In the genomic region with DNA sequence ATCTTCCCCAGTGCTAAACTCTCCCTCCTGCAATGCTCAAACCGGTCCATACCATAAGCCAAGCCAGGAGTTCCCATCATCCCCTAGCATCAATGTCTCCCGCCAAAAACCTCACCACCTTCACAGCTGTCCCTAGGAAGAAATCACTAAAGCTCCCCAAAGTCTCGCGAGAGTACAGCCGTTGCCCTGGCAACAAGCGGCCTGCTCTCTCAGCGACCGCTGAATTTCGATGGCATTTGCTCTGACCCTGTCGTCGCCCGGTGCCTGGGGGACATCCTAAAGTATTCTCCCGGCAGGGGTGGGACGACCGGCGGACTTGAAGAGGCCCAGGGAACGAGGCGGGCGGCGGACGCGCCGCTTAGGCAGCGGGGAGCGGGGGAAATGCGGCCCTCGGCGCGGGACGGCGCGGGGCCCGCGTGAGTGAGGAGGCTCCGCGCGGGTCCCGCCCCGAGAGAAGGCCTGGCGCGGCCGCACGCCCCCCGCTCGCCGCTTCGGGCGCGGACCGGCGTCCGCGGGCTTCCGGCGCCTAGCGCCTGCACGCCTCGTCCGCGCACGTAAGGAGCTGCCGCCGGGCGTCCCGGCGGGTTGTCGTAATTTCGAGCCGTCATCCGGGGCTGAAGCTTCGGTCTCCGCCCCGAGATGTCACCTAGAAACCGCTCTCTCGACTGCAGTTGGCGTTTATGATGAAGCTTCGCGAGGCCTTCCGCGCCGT, we compare ENCODE assay signal across 8 mouse cellular contexts. TPM values are rescaled to one million over a fixed set of nuclear protein-coding genes. Genes with fewer than 3 reads are reported as not detected.
A peak's percentile ranks its signal among the peaks of the same experiment; 100 is the strongest.
DNase-seq lines count a peak whose midpoint lies in the region; ATAC-seq and TF ChIP-seq lines count a peak whose summit lies in the region.

A gene (plus strand): TSS at position 202 of the 712 bp plus-strand sequence.

- peak; percentile 76 for TF ChIP-seq POLR2A in CH12.LX (IDR thresholded peaks at IDR 0.05; ENCODE audit: low read depth, low read length)
- peak; percentile 81 for TF ChIP-seq POLR2A in testis, adult 2 months (IDR thresholded peaks at IDR 0.05; ENCODE audit: control insufficient read depth, low read depth, low read length)

- H3K9me3 ChIP-seq in CH12.LX (replicated peaks; ENCODE audit: low read length) = no peaks in the 10 kb centered on the region
- no peaks in the 10 kb centered on the region for H3K9me3 ChIP-seq in forebrain, embryonic 12.5 days
- H3K9me3 ChIP-seq in heart, postnatal 0 days (replicated peaks; ENCODE audit: control insufficient read depth, low read length) = no peaks in the 10 kb centered on the region
- H3K9me3 ChIP-seq in liver, embryonic 16.5 days (replicated peaks; ENCODE audit: control insufficient read depth, low read length) = no peaks in the 10 kb centered on the region
- H3K9me3 ChIP-seq in neural tube, embryonic 13.5 days = no peaks in the 10 kb centered on the region

- H3K9ac ChIP-seq in CH12.LX (ENCODE audit: insufficient read depth, low read depth) = peak within 1 kb of the TSS; percentile 74
- peak within 1 kb of the TSS; percentile 89 for H3K9ac ChIP-seq in forebrain, embryonic 12.5 days
- H3K9ac ChIP-seq in heart, postnatal 0 days (replicated peaks; ENCODE audit: low read depth, low read length) = peak within 1 kb of the TSS; percentile 94
- H3K9ac ChIP-seq in liver, embryonic 16.5 days (ENCODE audit: low read depth, low read length) = peak within 1 kb of the TSS; percentile 84
- H3K9ac ChIP-seq in neural tube, embryonic 13.5 days = peak within 1 kb of the TSS; percentile 93

- WGBS in forebrain, embryonic 12.5 days = under 1% methylated on average over 80 of the region's 81 CpGs
- WGBS in heart, postnatal 0 days = under 1% methylated on average over 66 of the region's 81 CpGs
- under 1% methylated on average over 62 of the region's 81 CpGs for WGBS in liver, embryonic 16.5 days (ENCODE audit: insufficient replicate concordance)
- WGBS in neural tube, embryonic 13.5 days = under 1% methylated on average over 77 of the region's 81 CpGs

- no peak for TF ChIP-seq RAD21 in CH12.LX (IDR thresholded peaks at IDR 0.05; ENCODE audit: low read depth, low read length)

- dilution Hi-C loops in CH12.LX (cut with MboI; ENCODE audit: extremely low pct_ligation_motif_present, extremely low pct_unique_long_range_greater_than_20kb, low sequenced_read_pairs) = no loop called here

- peak; percentile 95 for ATAC-seq in forebrain, embryonic 12.5 days (ENCODE audit: low FRiP score)
- peak; percentile 94 for ATAC-seq in heart, postnatal 0 days (ENCODE audit: insufficient read depth, low read depth)
- peak; percentile 88 for ATAC-seq in liver, embryonic 16.5 days (ENCODE audit: low read depth)
- peak; percentile 98 for ATAC-seq in neural tube, embryonic 13.5 days (ENCODE audit: low read depth)

- peak within 1 kb of the TSS; percentile 78 for H3K27ac ChIP-seq in CH12.LX (ENCODE audit: insufficient read depth, low read depth)
- peak within 1 kb of the TSS; percentile 96 for H3K27ac ChIP-seq in forebrain, embryonic 12.5 days
- H3K27ac ChIP-seq in heart, postnatal 0 days (ENCODE audit: low read depth) = peak within 1 kb of the TSS; percentile 99
- peak within 1 kb of the TSS; percentile 97 for H3K27ac ChIP-seq in liver, embryonic 16.5 days (ENCODE audit: low read length)
- H3K27ac ChIP-seq in neural tube, embryonic 13.5 days (replicated peaks) = peak within 1 kb of the TSS; percentile 98
- H3K27ac ChIP-seq in testis, adult 2 months (ENCODE audit: control insufficient read depth, insufficient read depth, low read depth, low read length) = peak within 1 kb of the TSS; percentile 99

- H3K4me1 ChIP-seq in CH12.LX (ENCODE audit: control insufficient read depth in 1 of 2, insufficient read depth in 2 of 2) = peaks cover 2 to 15% of the 10 kb centered on the region in 2 experiments; a peak in 3 of 4 replicates
- 0 out of 2 replicates have a peak, but pooled peaks cover 5% of the 10 kb centered on the region for H3K4me1 ChIP-seq in forebrain, embryonic 12.5 days
- no peaks in the 10 kb centered on the region; the same call in 1 of the 2 replicates for H3K4me1 ChIP-seq in heart, postnatal 0 days (ENCODE audit: control insufficient read depth, insufficient read depth)
- peaks cover 3% of the 10 kb centered on the region for H3K4me1 ChIP-seq in liver, embryonic 16.5 days (ENCODE audit: control insufficient read depth, low read depth, low read length)
- 0 out of 2 replicates have a peak, but pooled peaks cover 3% of the 10 kb centered on the region for H3K4me1 ChIP-seq in neural tube, embryonic 13.5 days (replicated peaks)
- H3K4me1 ChIP-seq in testis, adult 2 months (ENCODE audit: control insufficient read depth, insufficient read depth, low read length) = no peaks in the 10 kb centered on the region; the same call in 1 of the 2 replicates

- H3K27me3 ChIP-seq in CH12.LX (replicated peaks) = no peaks in the 10 kb centered on the region
- H3K27me3 ChIP-seq in forebrain, embryonic 12.5 days = no peaks in the 10 kb centered on the region; the same call in 1 of the 2 replicates
- no peaks in the 10 kb centered on the region for H3K27me3 ChIP-seq in heart, postnatal 0 days (ENCODE audit: control insufficient read depth, insufficient read depth, low read length)
- H3K27me3 ChIP-seq in liver, embryonic 16.5 days (ENCODE audit: control insufficient read depth, insufficient read depth, low read depth, low read length) = no peaks in the 10 kb centered on the region
- no peaks in the 10 kb centered on the region for H3K27me3 ChIP-seq in neural tube, embryonic 13.5 days
- no peaks in the 10 kb centered on the region for H3K27me3 ChIP-seq in testis, adult 2 months (ENCODE audit: control insufficient read depth, insufficient read depth, low read length)

- peaks cover 2% of the 10 kb centered on the region in 2 experiments for H3K36me3 ChIP-seq in CH12.LX (replicated peaks in 1 of 2; ENCODE audit: control insufficient read depth in 1 of 2, insufficient read depth in 1 of 2, low read length in 1 of 2)
- H3K36me3 ChIP-seq in forebrain, embryonic 12.5 days (replicated peaks) = no peaks in the 10 kb centered on the region
- peaks cover 3% of the 10 kb centered on the region for H3K36me3 ChIP-seq in heart, postnatal 0 days (replicated peaks; ENCODE audit: control insufficient read depth, insufficient read depth, low read length)
- no peaks in the 10 kb centered on the region for H3K36me3 ChIP-seq in liver, embryonic 16.5 days (ENCODE audit: control insufficient read depth, insufficient read depth)
- no peaks in the 10 kb centered on the region for H3K36me3 ChIP-seq in neural tube, embryonic 13.5 days
- H3K36me3 ChIP-seq in testis, adult 2 months (ENCODE audit: control insufficient read depth, insufficient read depth, low read length) = no peaks in the 10 kb centered on the region; the same call in 1 of the 2 replicates

- H3K4me2 ChIP-seq in CH12.LX (ENCODE audit: insufficient read depth, low read depth, poor library complexity, severe bottlenecking) = peak within 1 kb of the TSS; percentile 73; the same call in 1 of the 2 replicates
- H3K4me2 ChIP-seq in forebrain, embryonic 12.5 days = peak within 1 kb of the TSS; percentile 76
- peak within 1 kb of the TSS; percentile 95 for H3K4me2 ChIP-seq in heart, postnatal 0 days (ENCODE audit: low read depth, low read length)
- H3K4me2 ChIP-seq in liver, embryonic 16.5 days (ENCODE audit: low read depth, low read length) = peak within 1 kb of the TSS; percentile 88
- peak within 1 kb of the TSS; percentile 64 for H3K4me2 ChIP-seq in neural tube, embryonic 13.5 days

- H3K4me3 ChIP-seq in CH12.LX (replicated peaks in 1 of 3; ENCODE audit: low read depth in 2 of 3, low read length in 2 of 3, poor library complexity in 1 of 3) = peak within 1 kb of the TSS; percentile 45 to 75 (median 62)
- peak within 1 kb of the TSS; percentile 69 for H3K4me3 ChIP-seq in forebrain, embryonic 12.5 days (replicated peaks)
- peak within 1 kb of the TSS; percentile 85 for H3K4me3 ChIP-seq in heart, postnatal 0 days (ENCODE audit: low read depth, low read length)
- H3K4me3 ChIP-seq in liver, embryonic 16.5 days (ENCODE audit: low read depth, low read length) = peak within 1 kb of the TSS; percentile 72
- H3K4me3 ChIP-seq in neural tube, embryonic 13.5 days = peak within 1 kb of the TSS; percentile 66
- peak within 1 kb of the TSS; percentile 91 for H3K4me3 ChIP-seq in testis, adult 2 months (ENCODE audit: control insufficient read depth, low read depth, low read length)

- no peak for TF ChIP-seq EP300 in CH12.LX (IDR thresholded peaks at IDR 0.05; ENCODE audit: low read length)
- no peak for TF ChIP-seq EP300 in heart, postnatal 0 days (IDR thresholded peaks at IDR 0.05; ENCODE audit: low read depth)

- in situ Hi-C loops in CH12.LX (cut with MboI; ENCODE audit: low pct_ligation_motif_present, low pct_unique_long_range_greater_than_20kb, low sequenced_read_pairs) = no loop called here

- H3K79me2 ChIP-seq in CH12.LX (replicated peaks; ENCODE audit: control insufficient read depth, extremely low read depth, insufficient read depth, poor library complexity, severe bottlenecking) = no peaks in the 10 kb centered on the region

- peak; percentile 97 for DNase-seq in CH12.LX (ENCODE audit: extremely low read depth)
- peak; percentile 97 for DNase-seq in c-Kit-positive CD71-positive TER-119-positive erythroid progenitor cells, embryonic 14.5 days (ENCODE audit: low spot score)
- peak; percentile 92 for DNase-seq in heart, postnatal 0 days (ENCODE audit: low spot score)
- DNase-seq in kidney, postnatal 4 days = peak; percentile 99

- TF ChIP-seq CTCF in CH12.LX (conservative IDR thresholded peaks at IDR 0.05 in 1 of 2, IDR thresholded peaks at IDR 0.05 in 1 of 2; ENCODE audit: low read depth in 2 of 2, low read length in 2 of 2) = no peak; a peak in 1 of 4 replicates
- no peak for TF ChIP-seq CTCF in heart, postnatal 0 days (IDR thresholded peaks at IDR 0.05; ENCODE audit: low read depth)
- TF ChIP-seq CTCF in testis, adult 2 months (IDR thresholded peaks at IDR 0.05; ENCODE audit: control insufficient read depth, insufficient read depth, insufficient replicate concordance, low read depth, low read length) = no peak

TF ChIP-seq in CH12.LX, 34 proteins besides CTCF, POLR2A, EP300 and RAD21 (continues in another document):
- TF ChIP-seq HCFC1 (IDR thresholded peaks at IDR 0.05; ENCODE audit: low read depth, low read length) = peak; percentile 66
- TF ChIP-seq GABPA (IDR thresholded peaks at IDR 0.05; ENCODE audit: insufficient replicate concordance, low read depth, low read length) = no peak
- peak; percentile 65 for TF ChIP-seq ELF1 (IDR thresholded peaks at IDR 0.05; ENCODE audit: low read depth, low read length)

RNA-seq across cellular contexts. Expression of the gene that starts here (rescaled TPM):
- total RNA-seq in CH12.LX (2012; rRNA removed) (1.5 and 1.9 TPM in 2 replicates), CH12.LX (2014; rRNA removed) (4.8 and 5.1 TPM in 2 replicates)
- 3.2 and 3.4 TPM in 2 replicates for polyA plus RNA-seq in CH12.LX (2012; ENCODE audit: insufficient read length, low read depth)
- 5.2 and 6.3 TPM in 2 replicates for polyA plus RNA-seq in forebrain, embryonic 12.5 days (2016; fragmentation: Nextera tagmentation; extraction: Ambion mirVana)
- total RNA-seq in heart, postnatal 0 days (2014; rRNA removed; ENCODE audit: low replicate concordance) = 3.6 and 17.1 TPM in 2 replicates
- polyA plus RNA-seq in heart, postnatal 0 days (2015; fragmentation: Nextera tagmentation; extraction: Ambion mirVana) = 7.9 and 8.0 TPM in 2 replicates
- polyA plus RNA-seq in liver, embryonic 16.5 days (2015; fragmentation: Nextera tagmentation; extraction: Ambion mirVana) = 2.6 and 2.9 TPM in 2 replicates
- 8.5 and 11.6 TPM in 2 replicates for polyA plus RNA-seq in neural tube, embryonic 13.5 days (2015; fragmentation: Nextera tagmentation; extraction: Ambion mirVana)
- 17.9 and 21.5 TPM in 2 replicates for polyA plus RNA-seq in testis, adult 2 months (2012; rRNA removed)

Comparison
In these comparisons a context has a peak if more than half of its experiments do, and no peak if none do; other contexts are left out.
1. Peak in every context shown above with its lines: DNase-seq, ATAC-seq, H3K4me3 ChIP-seq and H3K27ac ChIP-seq.